Mouse (Mus musculus) layer of hippocampus, adult 8-10 months (tissue): Measurements from ENCODE around the gene Snn. TPM values are rescaled to one million over a fixed set of nuclear protein-coding genes. Genes with fewer than 3 reads are reported as not detected.

Experiments used
- DNase-seq, 2 experiments: peaks; one replicate each; pipeline ENCODE4 v3.0.0; 2022; ENCODE audit warnings: low spot score in 2 of 2
- total RNA-seq, 4 experiments: library from RNA; stranded (reverse); gene quantifications; 2 replicates each; pipeline ENCODE4 v1.2.4; 2022

Snn gene
- total RNA-seq, 4 experiments from 2014 or later = 137 to 163 (median 148) TPM

GRCm38 (mm10) chr16:11084181-11084580, 23.4 kb downstream of the Snn start:
- DNase-seq = no peak

- no peak for DNase-seq
Measured at GRCm38 (mm10) chr16:11086299-11086698, 25.6 kb downstream of the Snn start.

GRCm38 (mm10) chr16:11086856-11087588, 26.3 kb downstream of the Snn start:
- peak in 1 of 2 experiments; percentile 36 for DNase-seq

GRCm38 (mm10) chr16:11090836-11091570, 30.3 kb downstream of the Snn start:
- DNase-seq = no peak

DNA sequence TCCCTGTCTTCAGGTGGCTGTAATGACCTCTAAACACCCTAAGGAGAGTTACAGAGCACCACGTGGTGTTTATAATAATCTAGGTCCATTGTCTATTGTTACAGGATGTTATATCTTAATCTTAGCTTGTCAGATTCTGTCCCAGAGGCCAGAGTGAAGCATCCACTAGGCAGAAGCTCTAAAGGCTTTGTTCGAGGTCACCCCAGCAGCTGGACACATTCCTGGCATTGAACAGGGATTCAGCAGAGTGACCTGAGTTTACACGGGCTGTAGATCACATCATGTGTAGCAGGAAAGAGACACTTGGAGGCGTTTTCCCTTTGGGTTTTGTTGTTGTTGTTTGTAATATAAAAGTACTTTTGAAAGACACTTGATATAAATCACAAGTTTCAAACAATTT, 31.3 kb downstream of the Snn start:
- DNase-seq = no peak

- DNase-seq = no peak
Measured at GRCm38 (mm10) chr16:11092523-11092922, 31.8 kb downstream of the Snn start.

GRCm38 (mm10) chr16:11093717-11094386, 33.1 kb downstream of the Snn start:
- no peak for DNase-seq

DNA sequence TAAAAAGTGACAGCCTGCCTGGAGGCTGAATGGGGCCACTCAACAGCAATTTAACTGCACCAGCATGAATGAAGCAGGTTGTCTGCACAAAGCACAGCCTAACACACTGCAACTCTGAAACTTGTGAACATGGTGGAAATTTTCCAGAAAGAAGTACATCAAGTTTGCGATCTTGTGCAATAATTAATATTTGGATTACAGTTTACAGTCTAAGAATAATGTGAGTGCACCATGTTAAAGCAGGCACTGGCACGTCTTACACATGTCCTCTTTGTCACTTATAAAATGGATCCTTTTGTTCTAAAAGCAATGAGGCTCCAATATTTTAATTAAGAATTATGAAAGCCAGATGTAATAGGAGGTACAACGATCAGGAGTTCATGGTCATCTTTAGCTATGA, 36.6 kb downstream of the Snn start:
- no peak for DNase-seq

DNA sequence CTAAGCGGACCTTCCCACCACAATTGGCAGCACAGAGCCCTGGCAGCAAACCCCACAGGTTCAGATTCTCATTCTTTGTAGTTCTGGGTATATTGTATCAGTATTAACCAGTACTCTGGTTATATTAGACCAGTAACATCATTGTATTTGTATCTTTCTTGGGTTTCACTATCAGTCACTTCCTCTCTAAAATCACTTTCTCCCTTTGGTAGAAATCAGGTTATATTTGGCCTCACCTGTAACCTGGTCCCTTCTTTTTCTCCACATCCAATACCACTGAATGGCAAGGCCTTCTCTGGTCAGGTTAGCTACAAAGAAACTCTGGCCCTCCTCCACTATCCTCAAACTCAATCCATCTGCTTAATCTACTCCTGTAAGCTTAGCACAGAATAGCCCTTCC, 44.2 kb downstream of the Snn start:
- no peak for DNase-seq

- DNase-seq = no peak
Measured at GRCm38 (mm10) chr16:11109198-11109740, 48.5 kb downstream of the Snn start.

DNA sequence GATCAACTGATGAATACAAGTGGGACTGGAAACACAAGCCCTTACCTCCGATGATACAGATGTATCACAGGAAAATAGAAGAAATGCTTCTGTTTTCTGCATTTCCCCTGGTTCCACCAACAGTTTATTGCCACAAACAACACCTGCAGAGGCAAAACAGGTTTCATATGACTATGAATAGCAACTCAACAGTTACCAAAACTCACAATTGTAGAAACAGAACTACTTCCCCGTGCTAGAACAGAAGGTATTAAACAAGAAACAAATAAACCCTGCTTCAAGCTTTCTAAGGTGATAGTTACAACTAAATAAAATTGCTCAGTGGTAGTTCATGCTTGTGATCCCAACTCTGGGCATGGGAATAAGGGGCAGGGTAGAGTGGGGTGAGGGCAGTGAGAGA, 61.9 kb downstream of the Snn start:
- DNase-seq = no peak

GRCm38 (mm10) chr16:11124110-11124509, 63.4 kb downstream of the Snn start:
- DNase-seq = no peak

Other genes starting within 250 kb of the Snn start
- not detected for gene Gm11172, start 248.0 kb upstream of the Snn start, total RNA-seq
- gene Rmi2, start 225.9 kb upstream of the Snn start, total RNA-seq = under 1 TPM; 0.10 to 0.37 (median 0.25) TPM
- 10 to 100 TPM; 12.2 to 37.8 (median 21.5) TPM for gene Litaf, start 5.2 kb downstream of the Snn start, total RNA-seq
- 10 to 100 TPM; 27.5 to 31.0 (median 29.2) TPM for gene Txndc11, start 73.7 kb downstream of the Snn start, total RNA-seq
- 100 to 1,000 TPM in 1 of 4 experiments, 10 to 100 TPM in 3; 72.6 to 102 (median 80.1) TPM for gene Zc3h7a, start 115.4 kb downstream of the Snn start, total RNA-seq
- gene Rsl1d1, start 142.4 kb downstream of the Snn start, total RNA-seq = 10 to 100 TPM; 53.9 to 58.9 (median 55.8) TPM
- 10 to 100 TPM; 81.2 to 88.4 (median 85.3) TPM for gene Gspt1, start 193.4 kb downstream of the Snn start, total RNA-seq